Comparison of ENCODE assay signal across 40 mouse cellular contexts in genomic region chr11:101918609-101919008, GRCm38 (mm10). TPM values are rescaled to one million over a fixed set of nuclear protein-coding genes. Genes with fewer than 3 reads are reported as not detected.
"Had no signal": no experiment of that assay in that cellular context is flagged by ENCODE, and none has a peak within 500 bp of the region (broad histone marks: within the 10 kb centered on the region; RNA-seq: fewer than 3 reads in every experiment).

No protein-coding gene starts in this region.

- H3K4me2 ChIP-seq: heart, embryonic 12.5 days; heart, embryonic 13.5 days; heart, embryonic 15.5 days; hindbrain, embryonic 12.5 days; hindbrain, embryonic 13.5 days; hindbrain, embryonic 14.5 days; hindbrain, embryonic 15.5 days; intestine, embryonic 15.5 days; kidney, embryonic 15.5 days had no signal

- H3K9ac ChIP-seq: heart, embryonic 12.5 days; heart, embryonic 13.5 days; heart, embryonic 15.5 days; hindbrain, embryonic 12.5 days; hindbrain, embryonic 13.5 days; hindbrain, embryonic 14.5 days; hindbrain, embryonic 15.5 days; intestine, embryonic 15.5 days; kidney, embryonic 15.5 days had no signal

- H3K4me3 ChIP-seq: heart, embryonic 10.5 days; heart, embryonic 12.5 days; heart, embryonic 13.5 days; heart, embryonic 15.5 days; hindbrain, embryonic 10.5 days; hindbrain, embryonic 12.5 days; hindbrain, embryonic 13.5 days; hindbrain, embryonic 15.5 days; intestine, embryonic 15.5 days; kidney, embryonic 15.5 days; layer of hippocampus, adult 2 months had no signal

- DNase-seq: heart, adult 18-20 months; heart, postnatal 10 days; heart, postnatal 14 days; heart, postnatal 36 days; heart, postnatal 4 days; kidney, adult 11 months; kidney, adult 18-20 months; kidney, adult 2 months; kidney, adult 8-10 months; kidney, adult 9 months; kidney, postnatal 10 days; kidney, postnatal 14 days; kidney, postnatal 25 days; kidney, postnatal 36 days; kidney, postnatal 4 days; layer of hippocampus, adult 9-11 months; layer of hippocampus, postnatal 36 days had no signal

- H3K27ac ChIP-seq: heart, embryonic 13.5 days; heart, embryonic 15.5 days; hindbrain, embryonic 10.5 days; hindbrain, embryonic 12.5 days; hindbrain, embryonic 13.5 days; hindbrain, embryonic 14.5 days; hindbrain, embryonic 15.5 days; hindbrain, postnatal 0 days; intestine, embryonic 15.5 days; kidney, embryonic 15.5 days; kidney, postnatal 0 days; layer of hippocampus, adult 2 months had no signal

- H3K4me1 ChIP-seq: hindbrain, embryonic 12.5 days had no signal

- H3K36me3 ChIP-seq: heart, embryonic 10.5 days; heart, embryonic 12.5 days; heart, embryonic 13.5 days; heart, embryonic 15.5 days; hindbrain, embryonic 10.5 days; hindbrain, embryonic 12.5 days; hindbrain, embryonic 13.5 days; hindbrain, embryonic 15.5 days; intestine, embryonic 15.5 days; kidney, embryonic 15.5 days had no signal

- ATAC-seq: hindbrain, embryonic 16.5 days; inflammation-experienced regulatory T-cells, adult 6 months; intestine, embryonic 15.5 days; intestine, embryonic 16.5 days; intestine, postnatal 0 days had no signal

- H3K9me3 ChIP-seq: heart, embryonic 10.5 days; heart, embryonic 12.5 days; heart, embryonic 13.5 days; heart, embryonic 15.5 days; hindbrain, embryonic 10.5 days; hindbrain, embryonic 12.5 days; hindbrain, embryonic 13.5 days; hindbrain, embryonic 15.5 days; intestine, embryonic 15.5 days; kidney, embryonic 15.5 days had no signal

RNA-seq across cellular contexts. Expression of gene Meox1, which starts 24.4 kb away (rescaled TPM):
- total RNA-seq: hematopoietic stem cell, adult 5-6 weeks had no signal
- polyA plus RNA-seq: inflammation-experienced regulatory T-cells, adult 6 months had no signal

RNA-seq across cellular contexts. Expression of gene Sost, which starts 48.2 kb away (rescaled TPM):
- total RNA-seq: hematopoietic stem cell, adult 5-6 weeks; hindbrain, postnatal 0 days; layer of hippocampus, adult 2 months; layer of hippocampus, postnatal 14 days; layer of hippocampus, postnatal 25 days; layer of hippocampus, postnatal 36 days had no signal
- polyA plus RNA-seq: hindbrain, embryonic 14.5 days; inflammation-experienced regulatory T-cells, adult 6 months; intestine, embryonic 14.5 days; intestine, postnatal 0 days; large intestine, adult 2 months had no signal
